Comparison of ENCODE assay signal across 17 mouse cellular contexts in the genomic region with DNA sequence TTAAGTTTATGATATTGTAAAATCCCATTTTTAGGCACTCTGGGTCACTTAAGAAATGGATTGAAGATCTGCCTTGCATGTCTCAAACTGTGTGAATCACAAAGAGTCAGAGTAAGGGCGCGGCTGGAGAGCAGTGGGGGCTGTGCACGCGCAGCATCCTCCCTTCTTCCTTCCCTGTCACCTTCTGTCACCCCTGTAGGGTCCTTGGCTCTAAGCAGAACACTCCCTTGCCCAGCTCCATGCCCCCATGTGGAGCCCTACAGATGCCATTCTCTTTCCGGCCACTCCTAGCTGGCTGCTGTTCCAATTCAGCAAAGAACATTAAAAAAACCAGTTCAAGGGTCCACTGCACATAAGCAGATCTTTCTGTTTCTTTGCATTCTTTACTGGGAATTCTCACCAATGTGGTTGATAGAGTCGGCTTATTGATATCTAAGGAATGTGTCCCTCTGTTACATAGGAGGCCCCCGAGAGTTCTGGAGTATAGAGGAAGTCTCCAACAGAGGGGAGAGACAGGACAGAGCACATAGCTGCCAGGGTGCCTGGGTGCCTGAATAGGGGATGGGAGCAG. TPM values are rescaled to one million over a fixed set of nuclear protein-coding genes. Genes with fewer than 3 reads are reported as not detected.
DNase-seq lines count a peak whose midpoint lies in the region; ATAC-seq lines count a peak whose summit lies in the region.
"Had no signal": no experiment of that assay in that cellular context is flagged by ENCODE, and none has a peak within 500 bp of the region (broad histone marks: within the 10 kb centered on the region; RNA-seq: fewer than 3 reads in every experiment).

No protein-coding gene starts in this region.

- H3K9ac ChIP-seq in hindbrain, embryonic 15.5 days = no peak overlapping the region
- H3K9ac ChIP-seq in hindbrain, embryonic 11.5 days (ENCODE audit: low read depth, low read length) = no peak overlapping the region
- H3K9ac ChIP-seq: liver, embryonic 13.5 days had no signal

- no peaks in the 10 kb centered on the region for H3K27me3 ChIP-seq in hindbrain, embryonic 15.5 days
- H3K27me3 ChIP-seq in hindbrain, embryonic 11.5 days (ENCODE audit: control insufficient read depth, insufficient read depth, low read length) = no peaks in the 10 kb centered on the region
- H3K27me3 ChIP-seq in embryonic facial prominence, embryonic 10.5 days (replicated peaks; ENCODE audit: low read depth, poor library complexity, severe bottlenecking) = no peaks in the 10 kb centered on the region
- H3K27me3 ChIP-seq: liver, embryonic 13.5 days; megakaryocyte, embryonic 14.5 days had no signal

- H3K4me3 ChIP-seq in hindbrain, embryonic 15.5 days = no peak overlapping the region
- no peak overlapping the region for H3K4me3 ChIP-seq in hindbrain, embryonic 11.5 days (ENCODE audit: low read depth, low read length)
- H3K4me3 ChIP-seq in embryonic facial prominence, embryonic 10.5 days = no peak overlapping the region
- H3K4me3 ChIP-seq: liver, embryonic 13.5 days; megakaryocyte, embryonic 14.5 days had no signal

- H3K4me2 ChIP-seq in hindbrain, embryonic 15.5 days = no peak overlapping the region
- H3K4me2 ChIP-seq in hindbrain, embryonic 11.5 days (replicated peaks; ENCODE audit: low read depth, low read length) = no peak overlapping the region
- H3K4me2 ChIP-seq: liver, embryonic 13.5 days had no signal

- no peaks in the 10 kb centered on the region for H3K9me3 ChIP-seq in hindbrain, embryonic 15.5 days
- H3K9me3 ChIP-seq in hindbrain, embryonic 11.5 days (ENCODE audit: control insufficient read depth, low read length) = no peaks in the 10 kb centered on the region
- no peaks in the 10 kb centered on the region for H3K9me3 ChIP-seq in embryonic facial prominence, embryonic 10.5 days
- H3K9me3 ChIP-seq: liver, embryonic 13.5 days; megakaryocyte, embryonic 14.5 days had no signal

- 77% methylated on average over 7 of the region's 7 CpGs for WGBS in hindbrain, embryonic 15.5 days
- WGBS in hindbrain, embryonic 11.5 days = 78% methylated on average over 7 of the region's 7 CpGs
- 76% methylated on average over 7 of the region's 7 CpGs for WGBS in embryonic facial prominence, embryonic 10.5 days

- 0 out of 2 replicates have a peak, but pooled peaks have one; percentile 48 for ATAC-seq in hindbrain, embryonic 15.5 days (ENCODE audit: low FRiP score, low read depth)
- ATAC-seq in hindbrain, embryonic 11.5 days (ENCODE audit: low FRiP score) = no peak
- ATAC-seq: lung, postnatal 0 days had no signal

- no peaks in the 10 kb centered on the region for H3K36me3 ChIP-seq in hindbrain, embryonic 15.5 days
- no peaks in the 10 kb centered on the region for H3K36me3 ChIP-seq in hindbrain, embryonic 11.5 days (ENCODE audit: control insufficient read depth, insufficient read depth, low read length)
- H3K36me3 ChIP-seq in embryonic facial prominence, embryonic 10.5 days (replicated peaks) = no peaks in the 10 kb centered on the region
- H3K36me3 ChIP-seq: liver, embryonic 13.5 days had no signal

- H3K4me1 ChIP-seq in hindbrain, embryonic 15.5 days (replicated peaks) = no peaks in the 10 kb centered on the region
- H3K4me1 ChIP-seq in hindbrain, embryonic 11.5 days (replicated peaks; ENCODE audit: control insufficient read depth, insufficient read depth, low read length) = no peaks in the 10 kb centered on the region
- H3K4me1 ChIP-seq in embryonic facial prominence, embryonic 10.5 days = peaks cover 32% of the 10 kb centered on the region
- H3K4me1 ChIP-seq: megakaryocyte, embryonic 14.5 days had no signal

- no peak overlapping the region for H3K27ac ChIP-seq in hindbrain, embryonic 15.5 days (replicated peaks)
- no peak overlapping the region for H3K27ac ChIP-seq in hindbrain, embryonic 11.5 days (ENCODE audit: low read depth, low read length)
- peak overlapping the region; percentile 60 for H3K27ac ChIP-seq in embryonic facial prominence, embryonic 10.5 days (replicated peaks)
- H3K27ac ChIP-seq: liver, embryonic 13.5 days had no signal

- no peak for DNase-seq in hindbrain, embryonic 11.5 days (ENCODE audit: low spot score)
- DNase-seq in Muller cell, postnatal 12 days (ENCODE audit: inconsistent ontology term) = peak; percentile 21
- peak; percentile 5 to 6 for DNase-seq in cerebellum, adult 18-20 months
- DNase-seq in embryonic facial prominence, embryonic 10.5 days (ENCODE audit: low spot score) = no peak
- no peak for DNase-seq in adrenal gland, adult 18-20 months (ENCODE audit: low spot score in 2 of 2)
- no peak for DNase-seq in kidney, postnatal 14 days
- DNase-seq: adrenal gland, postnatal 36 days; heart, adult 18-20 months; heart, postnatal 10 days; kidney, postnatal 25 days; layer of hippocampus, postnatal 36 days; liver, embryonic 13.5 days; retina, postnatal 1 day; thymus, adult 18-20 months had no signal

RNA-seq across cellular contexts. Expression of gene Cxcl12, which starts 51.7 kb away (rescaled TPM):
- 65.4 and 77.1 TPM in 2 replicates for polyA plus RNA-seq in hindbrain, embryonic 15.5 days (2015; fragmentation: Nextera tagmentation; extraction: Ambion mirVana)
- 62.2 and 65.1 TPM in 2 replicates for polyA plus RNA-seq in hindbrain, embryonic 11.5 days (2014; fragmentation: Nextera tagmentation; extraction: Ambion mirVana)
- polyA plus RNA-seq in embryonic facial prominence, embryonic 10.5 days (2016; fragmentation: Nextera tagmentation; extraction: Ambion mirVana) = 101 and 126 TPM in 2 replicates
- total RNA-seq in adrenal gland, adult 18-20 months (2021) = 10 to 100 TPM; 45.9 to 81.1 TPM

Comparison
In these comparisons a context has a peak if more than half of its experiments do, and no peak if none do; other contexts are left out.
1. DNase-seq: peak in Muller cell, postnatal 12 days (single experiment) and cerebellum, adult 18-20 months (2 of 2); none in hindbrain, embryonic 11.5 days (single experiment), embryonic facial prominence, embryonic 10.5 days (single experiment), adrenal gland, adult 18-20 months (0 of 2) and kidney, postnatal 14 days (single experiment).